Mouse (Mus musculus) ZHBTc4 (cell line): ENCODE measurements at regions not wholly inside any gene's neighbourhood (a gene's known extent, or its start where the extent isn't known, plus 50 kb on each side); places are given as distances from the start of the nearest gene placed in this dataset.

Experiments
- DNase-seq: peaks from one replicate; pipeline ENCODE4 v3.0.0-alpha.2; 2011; ENCODE audit warnings: low read depth, low spot score

- DNase-seq = no peak
These were observed 242.8 kb upstream of the Rsrc1 start for GRCm38 (mm10) chr3:66738201-66739062.

GRCm38 (mm10) chr3:66739356-66740014 lies 241.7 kb upstream of the Rsrc1 start:
- no peak for DNase-seq

- no peak for DNase-seq
These were observed 236.9 kb upstream of the Rsrc1 start for GRCm38 (mm10) chr3:66744133-66744913.

GRCm38 (mm10) chr3:66746373-66747072 lies 234.7 kb upstream of the Rsrc1 start:
- DNase-seq = no peak

GRCm38 (mm10) chr3:66747073-66747710 lies 234.0 kb upstream of the Rsrc1 start:
- DNase-seq = no peak

- no peak for DNase-seq
These were observed 223.0 kb upstream of the Rsrc1 start for GRCm38 (mm10) chr3:66758141-66758540.

GRCm38 (mm10) chr3:66759841-66760240 lies 221.3 kb upstream of the Rsrc1 start:
- DNase-seq = no peak

- no peak for DNase-seq
These were observed 218.7 kb upstream of the Rsrc1 start for GRCm38 (mm10) chr3:66762446-66762845.

- DNase-seq = peak; percentile 29
These were observed 183.7 kb upstream of the Rsrc1 start for GRCm38 (mm10) chr3:66797351-66798010.

GRCm38 (mm10) chr3:66798292-66798691 lies 182.9 kb upstream of the Rsrc1 start:
- DNase-seq = no peak

- no peak for DNase-seq
These were observed 178.7 kb upstream of the Rsrc1 start for GRCm38 (mm10) chr3:66802538-66802937.

- no peak for DNase-seq
These were observed 175.0 kb upstream of the Rsrc1 start for GRCm38 (mm10) chr3:66806176-66806575.

GRCm38 (mm10) chr3:66812686-66813445 lies 168.3 kb upstream of the Rsrc1 start:
- DNase-seq = no peak

- DNase-seq = no peak
These were observed 155.4 kb upstream of the Rsrc1 start for GRCm38 (mm10) chr3:66825761-66826160.
